Mouse (Mus musculus) forebrain, embryonic 10.5 days (tissue): ENCODE results near the gene Kctd21. TPM values are rescaled to one million over a fixed set of nuclear protein-coding genes. Genes with fewer than 3 reads are reported as not detected.

Experiments used
- DNase-seq: peaks from one replicate; pipeline ENCODE4 v3.0.0-alpha.2; 2017; ENCODE audit warnings: low spot score; ENCODE audit errors: extremely low spot score
- H3K27ac ChIP-seq: fragments of 300-500 bp; sonication (generic); 2 replicates; pipeline ENCODE4 v1.5.1; 2016; ENCODE audit warnings: mild to moderate bottlenecking
- H3K27me3 ChIP-seq: fragments of 300-500 bp; sonication (generic); 2 replicates; pipeline ENCODE4 v1.6.1; 2016; ENCODE audit warnings: mild to moderate bottlenecking; ENCODE audit not compliant: poor library complexity, severe bottlenecking
- H3K36me3 ChIP-seq: fragments of 300-500 bp; sonication (generic); replicated peaks from 2 replicates; pipeline ENCODE4 v1.6.1; 2016; ENCODE audit warnings: mild to moderate bottlenecking, moderate library complexity
- H3K4me1 ChIP-seq: fragments of 300-500 bp; sonication (generic); 2 replicates; pipeline ENCODE4 v1.6.1; 2016
- H3K4me3 ChIP-seq: fragments of 300-500 bp; sonication (generic); 2 replicates; pipeline ENCODE4 v1.5.1; 2016; ENCODE audit warnings: mild to moderate bottlenecking, moderate library complexity
- H3K9me3 ChIP-seq: fragments of 300-500 bp; sonication (generic); 2 replicates; pipeline ENCODE4 v1.6.1; 2016; ENCODE audit warnings: mild to moderate bottlenecking, moderate library complexity
- WGBS: fragments of 180-500 bp; shearing (Covaris S2); methylation state at CpG from one replicate; pipeline ENCODE4 v1.1.7; 2016; 5-methylcytosine and 5-hydroxymethylcytosine counted together
- polyA plus RNA-seq: library from polyadenylated mRNA; unstranded; fragments of >200 nt; fragmentation: Nextera tagmentation; extraction: Ambion mirVana; gene quantifications from 2 replicates; pipeline ENCODE4 v1.2.1, GENCODE M21; 2016

Kctd21 gene
- polyA plus RNA-seq, 1 experiment from 2014 or later: 3.9 TPM

DNA sequence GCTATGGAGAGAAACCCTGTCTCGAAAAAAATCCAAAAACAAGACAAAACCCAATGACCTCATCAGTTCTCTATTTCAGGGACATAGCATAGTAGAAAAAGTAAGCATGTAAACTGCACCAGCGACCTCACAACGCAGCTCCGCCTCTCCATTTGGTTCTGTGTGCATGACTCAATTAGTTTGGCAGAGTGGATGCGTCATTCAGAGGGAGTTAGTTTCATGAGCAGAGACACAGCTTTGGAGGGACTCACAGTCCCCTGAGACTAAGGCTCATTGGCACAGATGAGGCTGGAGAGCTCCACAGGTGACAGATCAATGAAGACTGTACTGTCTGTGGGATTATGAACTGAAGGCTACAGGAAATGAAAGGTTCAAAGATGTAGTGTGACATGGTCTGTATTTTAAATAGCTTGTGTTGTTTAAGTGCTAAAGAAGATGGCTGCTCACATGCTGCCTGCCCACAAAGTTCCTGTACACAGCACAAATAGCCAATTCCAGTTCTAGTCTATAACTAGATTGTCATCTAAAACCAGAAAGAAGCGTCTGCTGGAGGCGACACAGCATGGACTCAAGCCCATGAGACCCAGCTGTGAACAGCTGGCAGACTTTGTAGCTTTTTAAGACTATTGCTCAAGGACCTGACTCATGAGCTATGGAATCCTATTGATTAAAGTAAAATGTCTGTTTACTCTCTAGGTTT, 54.1 kb downstream of the Kctd21 start:
- peaks cover 100% of the 10 kb centered on the region for H3K36me3 ChIP-seq
- 93% methylated on average over 7 of the region's 7 CpGs for WGBS
- no peak for DNase-seq

DNA sequence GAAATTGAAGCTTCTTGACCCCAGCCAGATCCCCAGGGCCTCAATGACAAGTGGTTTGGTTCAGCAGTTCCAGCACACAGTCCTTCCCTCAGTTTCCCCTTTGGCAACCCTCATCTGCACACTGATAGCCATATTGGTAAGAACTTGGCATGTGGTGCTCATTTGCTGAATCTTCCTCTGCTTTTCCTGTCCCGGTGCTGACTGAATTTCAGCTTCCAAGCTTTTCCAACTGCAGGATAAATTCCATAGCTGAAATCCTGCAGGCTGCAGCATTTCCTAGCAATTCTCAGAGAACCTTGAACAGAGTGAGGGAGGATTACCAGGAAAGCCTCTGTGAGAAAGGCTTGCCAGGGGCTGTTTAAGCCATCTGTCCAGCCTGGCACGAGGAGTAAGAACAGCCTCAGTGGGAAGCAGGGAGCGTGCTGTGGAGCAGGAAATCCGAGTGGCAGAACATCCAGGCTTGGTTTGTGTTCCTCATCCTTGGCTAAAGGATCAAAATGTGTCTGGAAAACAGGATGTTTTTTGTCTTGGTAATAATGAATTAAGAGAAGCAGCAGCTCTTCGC, 54.8 kb downstream of the Kctd21 start:
- DNase-seq: no peak
- H3K36me3 ChIP-seq: peaks cover 100% of the 10 kb centered on the region
- no peaks in the 10 kb centered on the region for H3K4me1 ChIP-seq
- no peak overlapping the region for H3K27ac ChIP-seq
- WGBS: 88% methylated on average over 5 of the region's 5 CpGs
- no peak overlapping the region for H3K4me3 ChIP-seq
- no peaks in the 10 kb centered on the region for H3K9me3 ChIP-seq
- no peaks in the 10 kb centered on the region for H3K27me3 ChIP-seq

More for the DNA sequence above, 54.1 kb downstream of the Kctd21 start:
- Histone ChIP-seq H3K27me3 (no peaks in the 10 kb centered on the region), H3K27ac (no peak overlapping the region), H3K4me3 (no peak overlapping the region), H3K9me3 (no peaks in the 10 kb centered on the region), H3K4me1 (no peaks in the 10 kb centered on the region)

DNA sequence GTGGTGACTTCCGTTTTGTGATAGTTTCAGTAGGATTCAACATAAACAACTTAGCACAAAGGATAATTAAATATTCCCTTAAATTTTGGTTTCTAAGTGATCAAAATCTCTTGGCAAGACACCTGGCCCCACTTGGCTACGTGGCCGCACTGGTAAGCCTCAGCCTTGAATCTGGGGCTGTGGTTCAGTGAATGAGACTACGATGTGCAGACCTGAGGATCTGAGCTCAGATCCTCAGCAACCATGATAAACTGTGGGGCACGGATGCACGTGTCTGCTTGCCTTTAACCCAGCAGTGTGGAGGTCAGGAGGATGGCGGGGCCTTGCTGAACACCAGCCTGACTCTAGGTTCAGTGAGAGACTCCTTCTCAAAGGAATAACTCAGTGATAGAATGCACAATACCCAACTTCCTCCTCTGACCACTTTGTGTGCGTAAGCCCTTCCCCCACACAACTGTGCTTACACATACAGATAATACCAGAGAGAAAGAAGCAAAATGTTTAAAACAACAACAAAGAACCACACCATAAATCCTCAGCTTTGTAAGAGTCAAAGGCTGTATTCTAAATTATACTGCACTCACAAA, 55.5 kb downstream of the Kctd21 start:
- Histone ChIP-seq H3K27me3 (no peaks in the 10 kb centered on the region), H3K4me1 (no peaks in the 10 kb centered on the region), H3K4me3 (no peak overlapping the region), H3K36me3 (peaks cover 100% of the 10 kb centered on the region), H3K27ac (no peak overlapping the region), H3K9me3 (no peaks in the 10 kb centered on the region)
- DNase-seq: no peak
- WGBS: 95% methylated on average over 8 of the region's 8 CpGs

DNA sequence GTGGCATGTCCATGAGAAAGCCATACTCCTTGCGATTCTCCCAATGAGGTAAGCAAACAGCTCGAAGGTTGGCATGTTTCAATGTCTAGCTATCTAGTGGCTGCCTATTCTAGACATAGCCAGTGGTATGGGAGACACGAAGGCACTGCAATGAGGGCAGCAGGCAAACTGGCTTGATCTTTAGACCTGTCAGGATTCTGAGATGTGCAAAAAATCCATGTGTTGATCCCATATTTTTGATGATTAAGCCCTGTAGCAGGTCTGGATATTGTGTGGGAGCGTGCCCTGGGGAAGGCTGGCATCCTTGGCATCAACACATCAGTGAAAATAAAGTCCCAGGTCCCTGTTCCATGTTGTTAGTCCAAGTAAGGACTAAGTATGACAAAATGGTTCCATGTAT, 56.4 kb downstream of the Kctd21 start:
- 93% methylated on average over 4 of the region's 4 CpGs for WGBS
- DNase-seq: no peak
- H3K9me3 ChIP-seq: no peaks in the 10 kb centered on the region
- H3K4me3 ChIP-seq: no peak overlapping the region
- peaks cover 100% of the 10 kb centered on the region for H3K36me3 ChIP-seq
- H3K27ac ChIP-seq: no peak overlapping the region
- H3K27me3 ChIP-seq: no peaks in the 10 kb centered on the region
- no peaks in the 10 kb centered on the region for H3K4me1 ChIP-seq

DNA sequence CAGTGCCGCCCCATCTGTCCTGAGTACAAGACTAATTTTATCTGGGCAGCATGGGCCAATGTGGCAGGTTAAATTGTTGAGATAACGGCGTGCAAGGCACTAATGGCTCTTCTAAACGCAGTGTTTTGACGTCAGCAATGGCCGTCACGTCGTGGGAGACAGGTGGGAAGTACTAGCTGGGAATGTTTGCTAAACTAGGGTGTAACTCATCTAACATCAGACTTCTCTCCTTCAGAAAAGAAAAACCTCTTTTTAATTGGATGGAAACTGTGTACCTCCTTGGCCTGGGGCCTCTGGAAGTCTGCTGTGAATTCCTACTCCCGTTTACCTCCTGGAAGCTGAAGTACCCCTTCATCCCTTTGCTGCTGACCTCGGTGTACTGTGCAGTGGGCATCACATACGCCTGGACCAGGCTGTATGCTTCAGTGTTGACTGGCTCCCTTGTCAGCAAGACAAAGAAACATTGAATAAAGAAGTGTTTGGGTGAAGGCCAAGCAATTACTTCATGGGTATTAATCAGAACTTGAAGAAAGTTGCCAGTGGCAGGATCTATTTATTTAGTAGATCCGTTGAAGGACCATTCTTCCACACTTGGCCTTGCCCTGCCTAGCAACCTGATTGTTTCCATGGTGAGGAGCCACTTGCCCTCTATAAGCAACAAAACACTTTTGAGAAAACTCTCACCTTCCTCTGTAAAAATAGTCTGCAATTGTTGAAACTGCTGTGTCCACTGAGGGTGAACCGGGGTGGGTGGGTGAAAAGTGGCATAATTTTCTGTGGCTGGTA, 59.4 kb downstream of the Kctd21 start:
- WGBS: 91% methylated on average over 13 of the region's 13 CpGs
- DNase-seq: no peak

DNA sequence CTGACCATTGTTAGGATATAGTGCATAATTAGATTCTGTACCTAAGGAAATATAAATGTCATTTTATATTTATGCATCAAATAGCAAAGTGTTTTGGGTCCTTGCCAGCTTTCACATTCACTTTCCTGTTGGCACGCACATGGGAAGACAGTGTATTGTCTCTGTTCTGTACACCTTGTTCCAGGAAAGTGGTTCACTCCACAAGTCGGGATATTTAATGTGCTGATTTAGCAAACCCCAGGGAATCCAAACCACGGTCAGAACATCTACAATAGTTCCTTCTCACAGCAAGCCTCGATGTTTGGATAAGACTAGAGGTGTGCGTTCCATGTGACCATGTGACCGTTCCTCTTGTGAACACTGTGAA, 59.9 kb downstream of the Kctd21 start:
- DNase-seq: no peak
- Histone ChIP-seq H3K9me3 (no peaks in the 10 kb centered on the region), H3K4me3 (no peak overlapping the region), H3K4me1 (no peaks in the 10 kb centered on the region), H3K27ac (no peak overlapping the region), H3K27me3 (no peaks in the 10 kb centered on the region), H3K36me3 (peaks cover 70% of the 10 kb centered on the region)
- 96% methylated on average over 6 of the region's 6 CpGs for WGBS

More for the DNA sequence above, 59.4 kb downstream of the Kctd21 start:
- H3K4me3 ChIP-seq: no peak overlapping the region
- no peak overlapping the region for H3K27ac ChIP-seq
- H3K9me3 ChIP-seq: no peaks in the 10 kb centered on the region
- H3K4me1 ChIP-seq: no peaks in the 10 kb centered on the region
- H3K27me3 ChIP-seq: no peaks in the 10 kb centered on the region
- peaks cover 76% of the 10 kb centered on the region for H3K36me3 ChIP-seq

DNA sequence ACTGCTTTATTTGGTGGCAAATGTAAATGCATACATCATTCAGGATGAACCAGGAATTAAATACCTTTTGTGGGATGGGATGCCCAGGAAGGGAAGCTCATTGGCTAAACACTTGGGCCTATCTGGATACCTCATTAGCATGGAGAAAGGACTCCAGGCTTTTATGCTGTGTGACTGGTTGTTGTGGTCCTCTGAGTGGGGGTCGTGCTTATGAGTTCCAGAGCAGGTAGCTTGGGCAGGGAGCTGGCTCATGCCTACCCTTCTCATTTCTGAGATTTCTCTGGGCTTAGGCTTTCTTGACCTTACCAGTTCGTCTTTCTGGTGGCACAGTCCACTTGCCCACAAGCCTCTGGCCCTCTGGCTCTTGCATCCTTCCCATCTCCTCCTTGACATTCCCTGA, 62.2 kb downstream of the Kctd21 start:
- DNase-seq: no peak
- Histone ChIP-seq H3K4me3 (no peak overlapping the region), H3K9me3 (no peaks in the 10 kb centered on the region), H3K27me3 (no peaks in the 10 kb centered on the region), H3K4me1 (peaks cover 1% of the 10 kb centered on the region), H3K36me3 (peaks cover 47% of the 10 kb centered on the region), H3K27ac (no peak overlapping the region)
- WGBS: 87% methylated on average over 2 of the region's 2 CpGs

DNA sequence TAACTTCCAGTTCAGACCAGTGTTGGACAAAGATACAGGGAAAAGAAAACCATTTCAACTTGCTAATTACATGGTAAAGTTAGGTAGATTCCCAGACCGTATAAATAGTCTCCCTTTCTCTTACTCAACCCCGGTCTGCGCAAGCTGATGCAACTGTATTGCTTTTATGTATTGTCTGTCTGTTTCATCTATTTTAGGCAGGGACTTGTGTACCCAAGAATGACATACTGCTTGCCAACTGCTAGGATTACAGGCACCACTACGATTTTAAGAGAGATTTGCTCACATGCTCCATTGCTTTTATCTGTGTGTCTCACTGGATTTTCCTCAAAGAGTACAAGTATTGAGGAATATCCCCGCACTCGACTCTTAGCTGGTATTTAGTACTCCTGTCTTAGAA, 66.8 kb downstream of the Kctd21 start:
- Histone ChIP-seq H3K27ac (no peak overlapping the region), H3K9me3 (peaks cover 20% of the 10 kb centered on the region; the same call in 1 of the 2 replicates), H3K36me3 (peaks cover 28% of the 10 kb centered on the region), H3K4me3 (no peak overlapping the region), H3K27me3 (no peaks in the 10 kb centered on the region), H3K4me1 (peaks cover 26% of the 10 kb centered on the region)
- 93% methylated on average over 6 of the region's 6 CpGs for WGBS
- no peak for DNase-seq

Other genes with a start within 250 kb of the Kctd21 start
- gene Usp35, start 307 bp upstream of the Kctd21 start, polyA plus RNA-seq: 0.83 and 1.7 TPM in 2 replicates
- 56.2 and 61.3 TPM in 2 replicates for gene Alg8, start 39.3 kb downstream of the Kctd21 start, polyA plus RNA-seq
- gene Ndufc2, start 67.7 kb downstream of the Kctd21 start, polyA plus RNA-seq: 320 and 327 TPM in 2 replicates
- gene Thrsp, start 85.4 kb downstream of the Kctd21 start, polyA plus RNA-seq: 0.23 and 0.32 TPM in 2 replicates
- gene Kctd14, start 119.0 kb downstream of the Kctd21 start, polyA plus RNA-seq: 0.33 and 0.40 TPM in 2 replicates
- 63.3 and 69.4 TPM in 2 replicates for gene Ints4, start 148.6 kb downstream of the Kctd21 start, polyA plus RNA-seq
- 30.9 and 32.0 TPM in 2 replicates for gene Aamdc, start 247.2 kb downstream of the Kctd21 start, polyA plus RNA-seq
- 22.3 and 23.4 TPM in 2 replicates for gene Rsf1, start 247.6 kb downstream of the Kctd21 start, polyA plus RNA-seq